Mouse (Mus musculus): ENCODE results near the gene Dtd1. TPM values are rescaled to one million over a fixed set of nuclear protein-coding genes. Genes with fewer than 3 reads are reported as not detected.
A peak's percentile ranks its signal among the peaks of the same experiment; 100 is the strongest.

Dtd1 gene
- polyA plus RNA-seq, 1 experiment from 2014 or later, result 65.2 TPM

GRCm38 (mm10) chr2:144797515-144797914 is 197.8 kb downstream of the Dtd1 start:
- H3K36me3 ChIP-seq (ENCODE audit: control insufficient read depth, insufficient read depth, low read length), result no peaks in the 10 kb centered on the region
- 53% methylated on average over 8 of the region's 8 CpGs for WGBS
- DNase-seq (ENCODE audit: low spot score) (peak; percentile 11), ATAC-seq (replicated peaks; ENCODE audit: low FRiP score) (no peak)
- no peak overlapping the region for H3K27ac ChIP-seq (ENCODE audit: low read depth, low read length)
- no peak overlapping the region for H3K4me3 ChIP-seq (ENCODE audit: low read depth, low read length)
- H3K4me1 ChIP-seq (replicated peaks; ENCODE audit: control insufficient read depth, insufficient read depth, low read length), result no peaks in the 10 kb centered on the region
- H3K4me2 ChIP-seq, result no peak overlapping the region
- no peak overlapping the region for H3K9ac ChIP-seq (ENCODE audit: low read depth, low read length)
- no peaks in the 10 kb centered on the region for H3K27me3 ChIP-seq (replicated peaks; ENCODE audit: control insufficient read depth, insufficient read depth, low read length)
- no peaks in the 10 kb centered on the region for H3K9me3 ChIP-seq (ENCODE audit: control insufficient read depth, low read length)

- 57% methylated on average over 15 of the region's 15 CpGs for WGBS
- Histone ChIP-seq H3K36me3 (ENCODE audit: control insufficient read depth, insufficient read depth, low read length) (no peaks in the 10 kb centered on the region), H3K4me3 (ENCODE audit: low read depth, low read length) (no peak overlapping the region), H3K4me2 (no peak overlapping the region), H3K27ac (ENCODE audit: low read depth, low read length) (no peak overlapping the region), H3K27me3 (replicated peaks; ENCODE audit: control insufficient read depth, insufficient read depth, low read length) (no peaks in the 10 kb centered on the region), H3K9ac (ENCODE audit: low read depth, low read length) (no peak overlapping the region), H3K9me3 (ENCODE audit: control insufficient read depth, low read length) (no peaks in the 10 kb centered on the region), H3K4me1 (replicated peaks; ENCODE audit: control insufficient read depth, insufficient read depth, low read length) (no peaks in the 10 kb centered on the region)
- DNase-seq (ENCODE audit: low spot score), result no peak
- no peak for ATAC-seq (replicated peaks; ENCODE audit: low FRiP score)
These were observed 208.4 kb downstream of the Dtd1 start for GRCm38 (mm10) chr2:144807766-144808754.

Small RNA genes lying within 50 kb of the gene (microRNA-seq; reads per million reads assigned to microRNA genes)
- gene Gm24823 (ENCODE audit: borderline number of aligned reads), result not detected

Other genes with a start within 250 kb of the Dtd1 start
- 33.5 and 34.8 TPM in 2 replicates for gene Kat14, start 230.9 kb upstream of the Dtd1 start, polyA plus RNA-seq (2014; fragmentation: Nextera tagmentation; extraction: Ambion mirVana)
- 0.40 and 0.80 TPM in 2 replicates for gene Pet117, start 230.9 kb upstream of the Dtd1 start, polyA plus RNA-seq (2014; fragmentation: Nextera tagmentation; extraction: Ambion mirVana)
- gene Dzank1, start 72.5 kb upstream of the Dtd1 start, polyA plus RNA-seq (2014; fragmentation: Nextera tagmentation; extraction: Ambion mirVana), result 0.05 and 0.63 TPM in 2 replicates
- 21.9 and 24.2 TPM in 2 replicates for gene Polr3f, start 72.2 kb upstream of the Dtd1 start, polyA plus RNA-seq (2014; fragmentation: Nextera tagmentation; extraction: Ambion mirVana)
- gene Rbbp9, start 49.0 kb upstream of the Dtd1 start, polyA plus RNA-seq (2014; fragmentation: Nextera tagmentation; extraction: Ambion mirVana), result 33.4 and 33.8 TPM in 2 replicates
- 95.7 and 99.3 TPM in 2 replicates for gene Sec23b, start 43.7 kb upstream of the Dtd1 start, polyA plus RNA-seq (2014; fragmentation: Nextera tagmentation; extraction: Ambion mirVana)
- gene Smim26, start 5.8 kb upstream of the Dtd1 start, polyA plus RNA-seq (2014; fragmentation: Nextera tagmentation; extraction: Ambion mirVana), result 43.6 and 47.2 TPM in 2 replicates
- not detected in 2 replicates for gene Scp2d1, start 223.8 kb downstream of the Dtd1 start, polyA plus RNA-seq (2014; fragmentation: Nextera tagmentation; extraction: Ambion mirVana)